Mouse (Mus musculus) right cerebral cortex, postnatal 10 days (tissue): ENCODE results near the gene Cuedc1.

ENCODE experiments used
- DNase-seq, 2 experiments: peaks; one replicate each; pipeline ENCODE4 v3.0.0; 2021; ENCODE audit warnings: low spot score in 2 of 2

The Cuedc1 gene

GRCm38 (mm10) chr11:88146264-88147060 is 48.6 kb downstream of the Cuedc1 start:
- peak; percentile 52 to 69 for DNase-seq

- DNase-seq, result no peak
Measured at GRCm38 (mm10) chr11:88147388-88147787, 49.5 kb downstream of the Cuedc1 start.

- DNase-seq, result no peak
Measured at GRCm38 (mm10) chr11:88148015-88148637, 50.3 kb downstream of the Cuedc1 start.

- DNase-seq, result peak; percentile 69 to 74
Measured at GRCm38 (mm10) chr11:88148638-88149279, 50.9 kb downstream of the Cuedc1 start.

- DNase-seq, result no peak
Measured at GRCm38 (mm10) chr11:88151379-88152155, 53.7 kb downstream of the Cuedc1 start.

- peak in 1 of 2 experiments; percentile 19 for DNase-seq
Measured at GRCm38 (mm10) chr11:88153880-88154279, 56.0 kb downstream of the Cuedc1 start.

- peak in 1 of 2 experiments; percentile 13 for DNase-seq
Measured at GRCm38 (mm10) chr11:88154500-88154899, 56.6 kb downstream of the Cuedc1 start.

GRCm38 (mm10) chr11:88155451-88155850 is 57.6 kb downstream of the Cuedc1 start:
- peak; percentile 76 to 83 for DNase-seq

- DNase-seq, result no peak
Measured at GRCm38 (mm10) chr11:88155998-88156397, 58.1 kb downstream of the Cuedc1 start.

GRCm38 (mm10) chr11:88156403-88156802 is 58.5 kb downstream of the Cuedc1 start:
- DNase-seq, result no peak

GRCm38 (mm10) chr11:88158842-88159246 is 61.0 kb downstream of the Cuedc1 start:
- no peak for DNase-seq

GRCm38 (mm10) chr11:88159389-88159788 is 61.5 kb downstream of the Cuedc1 start:
- no peak for DNase-seq

GRCm38 (mm10) chr11:88160316-88160715 is 62.5 kb downstream of the Cuedc1 start:
- DNase-seq, result no peak

GRCm38 (mm10) chr11:88161051-88161581 is 63.3 kb downstream of the Cuedc1 start:
- peak; percentile 79 to 82 for DNase-seq

GRCm38 (mm10) chr11:88161651-88162362 is 63.9 kb downstream of the Cuedc1 start:
- peak; percentile 89 to 91 for DNase-seq

GRCm38 (mm10) chr11:88162740-88163139 is 64.9 kb downstream of the Cuedc1 start:
- no peak for DNase-seq

- DNase-seq, result no peak
Measured at GRCm38 (mm10) chr11:88164213-88164723, 66.4 kb downstream of the Cuedc1 start.

- peak in 1 of 2 experiments; percentile 66 for DNase-seq
Measured at GRCm38 (mm10) chr11:88164801-88165377, 67.0 kb downstream of the Cuedc1 start.

- DNase-seq, result no peak
Measured at GRCm38 (mm10) chr11:88165683-88166364, 68.0 kb downstream of the Cuedc1 start.

GRCm38 (mm10) chr11:88166471-88166870 is 68.6 kb downstream of the Cuedc1 start:
- DNase-seq, result no peak
